Mouse (Mus musculus) olfactory bulb, adult 2 months (tissue): ENCODE measurements around the gene Ttc28.

Experiments
- CTCF ChIP-seq: fragments of 200-500 bp; IDR thresholded peaks from 2 replicates; pipeline ENCODE4 v1.5.1; 2012; ENCODE audit warnings: low read depth, mild to moderate bottlenecking, low read length, moderate library complexity; ENCODE audit not compliant: insufficient read depth
- POLR2A ChIP-seq: fragments of 200-500 bp; IDR thresholded peaks from 2 replicates; pipeline ENCODE4 v1.6.1; 2012; ENCODE audit warnings: mild to moderate bottlenecking, low read depth, low read length, moderate library complexity; ENCODE audit not compliant: insufficient read depth

DNA sequence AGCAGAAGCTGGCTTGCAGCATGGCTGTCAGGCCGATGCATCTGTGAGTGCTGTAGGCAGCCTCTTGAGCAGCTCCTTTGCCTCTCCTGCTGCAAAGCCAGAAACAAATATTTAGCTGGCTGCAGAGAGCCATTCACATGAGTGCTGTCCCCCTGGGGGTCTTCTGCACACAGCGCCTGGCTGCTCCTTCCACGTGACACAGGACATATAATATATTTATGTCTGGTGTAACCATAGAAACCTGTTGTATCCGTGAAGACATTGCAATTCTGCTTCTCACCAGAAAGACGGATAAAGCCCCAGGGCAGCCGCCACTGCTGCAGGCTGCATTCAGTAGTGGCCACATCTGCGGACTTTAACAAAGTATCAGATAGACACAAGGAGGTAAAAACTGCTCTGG is 376.6 kb downstream of the Ttc28 start:
- TF ChIP-seq CTCF (no peak), POLR2A (no peak)
